Mouse (Mus musculus): ENCODE data around the gene Zfp362.

Zfp362 gene

GRCm38 (mm10) chr4:128801675-128802465 is 4.0 kb downstream of the Zfp362 start:
- DNase-seq (ENCODE audit: low read depth, low spot score) = no peak

DNA sequence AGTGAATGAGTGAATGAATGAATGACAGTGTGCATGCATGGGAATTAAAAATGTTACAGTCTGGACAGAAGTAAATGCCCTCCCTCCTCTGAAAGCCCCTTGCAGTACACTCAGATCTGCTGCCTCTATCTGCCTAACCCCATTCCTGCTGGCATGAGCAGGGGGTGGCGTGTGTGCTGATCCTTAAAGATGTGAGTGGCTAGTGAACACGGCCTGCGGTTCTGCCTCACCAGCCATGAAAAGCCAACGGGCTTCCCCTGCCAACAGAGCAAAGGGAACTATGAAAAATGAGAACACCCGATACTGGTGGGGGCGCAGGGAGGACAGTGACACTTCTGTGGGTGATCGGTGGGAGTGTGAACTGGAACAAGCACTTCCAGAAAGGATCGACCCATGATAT is 9.1 kb downstream of the Zfp362 start:
- no peak for DNase-seq (ENCODE audit: low read depth, low spot score)

GRCm38 (mm10) chr4:128795596-128795995 is 10.2 kb downstream of the Zfp362 start:
- peak; percentile 65 for DNase-seq (ENCODE audit: low read depth, low spot score)

DNA sequence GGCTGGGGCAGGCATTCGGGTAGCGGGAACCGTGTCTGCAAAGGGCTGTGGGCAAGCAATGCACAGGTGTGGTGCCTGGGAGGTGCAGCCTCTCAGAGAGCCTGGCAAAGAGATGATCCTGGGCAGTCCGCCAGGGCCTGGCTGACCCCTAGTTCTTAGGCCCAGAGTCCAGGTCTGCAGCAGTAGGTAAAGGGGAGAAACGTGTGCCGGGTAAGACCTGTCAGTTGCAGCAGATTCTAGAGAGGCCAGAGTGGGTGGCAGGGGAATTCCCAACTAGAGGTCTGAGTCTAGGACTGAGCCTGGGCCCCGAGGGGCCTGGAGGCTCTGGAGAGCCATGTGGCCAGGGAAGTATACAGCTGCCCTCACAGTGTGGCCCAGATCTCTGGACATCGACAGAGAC is 11.6 kb downstream of the Zfp362 start:
- no peak for DNase-seq (ENCODE audit: low read depth, low spot score)

DNA sequence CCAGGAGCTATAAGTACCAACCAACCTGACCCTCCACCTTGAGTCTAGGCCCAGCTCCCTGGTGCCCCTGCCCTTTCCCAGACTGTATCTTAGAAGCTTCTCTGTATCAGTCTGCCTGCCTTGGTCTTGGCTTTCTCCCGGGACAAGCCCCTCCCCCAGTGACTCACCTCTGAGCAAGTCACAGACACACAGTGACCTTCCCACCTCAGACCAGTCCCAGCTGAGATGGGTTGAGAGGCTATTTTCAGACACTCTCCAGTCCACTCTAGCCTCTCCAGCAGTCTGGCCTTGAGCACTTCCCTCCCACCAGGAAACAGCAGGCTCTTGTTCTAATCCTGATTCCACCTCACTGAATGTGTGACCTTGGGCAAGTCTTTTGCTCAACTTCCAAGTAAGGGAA is 12.1 kb downstream of the Zfp362 start:
- no peak for DNase-seq (ENCODE audit: low read depth, low spot score)

DNA sequence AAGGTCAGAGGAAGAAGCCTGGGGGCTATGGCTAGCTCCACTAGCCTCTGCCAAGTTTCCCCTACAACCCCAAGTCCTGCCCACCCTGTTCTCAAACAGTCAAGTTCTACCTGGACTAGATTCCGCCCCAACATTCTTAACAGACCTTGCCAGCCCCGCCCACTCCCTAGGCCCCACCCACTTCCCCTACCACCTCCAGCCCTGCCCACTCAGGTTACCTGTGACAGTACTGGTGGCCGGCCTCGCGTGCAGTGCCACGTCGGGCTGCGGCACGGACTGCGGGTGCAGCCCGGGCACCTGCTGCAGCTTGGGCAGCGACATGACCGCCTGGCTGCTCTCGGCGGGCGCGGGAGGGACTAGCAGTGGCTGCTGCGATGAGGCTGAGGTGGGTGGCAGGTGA is 16.2 kb downstream of the Zfp362 start:
- no peak for DNase-seq (ENCODE audit: low read depth, low spot score)

- no peak for DNase-seq (ENCODE audit: low read depth, low spot score)
Observed at GRCm38 (mm10) chr4:128788108-128788507, 17.7 kb downstream of the Zfp362 start.

- DNase-seq (ENCODE audit: low read depth, low spot score) = no peak
Observed at GRCm38 (mm10) chr4:128787023-128787939, 18.6 kb downstream of the Zfp362 start.

GRCm38 (mm10) chr4:128785921-128786654 is 19.8 kb downstream of the Zfp362 start:
- no peak for DNase-seq (ENCODE audit: low read depth, low spot score)

- DNase-seq (ENCODE audit: low read depth, low spot score) = no peak
Observed at GRCm38 (mm10) chr4:128784950-128785631, 20.8 kb downstream of the Zfp362 start.

GRCm38 (mm10) chr4:128782645-128783044 is 23.2 kb downstream of the Zfp362 start:
- DNase-seq (ENCODE audit: low read depth, low spot score) = no peak

DNA sequence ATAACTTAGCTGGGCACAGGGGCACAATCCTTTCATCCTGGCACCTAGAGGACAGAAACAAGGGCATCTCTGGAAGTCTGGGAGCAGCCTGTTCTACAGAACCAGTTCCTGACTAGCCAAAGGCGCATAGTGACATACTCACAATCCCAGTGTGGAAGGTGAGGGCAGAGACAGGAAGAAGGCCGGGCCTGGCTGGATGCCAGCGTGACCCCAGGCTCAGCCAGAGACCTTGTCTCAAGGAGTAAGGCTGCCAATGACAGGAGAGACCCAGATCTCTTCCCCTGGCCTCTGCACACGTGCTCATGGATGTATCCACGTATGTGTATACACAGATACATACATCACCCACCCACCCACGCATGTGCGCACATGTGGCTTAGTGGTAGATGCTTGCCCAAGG is 23.8 kb downstream of the Zfp362 start:
- DNase-seq (ENCODE audit: low read depth, low spot score) = no peak

DNA sequence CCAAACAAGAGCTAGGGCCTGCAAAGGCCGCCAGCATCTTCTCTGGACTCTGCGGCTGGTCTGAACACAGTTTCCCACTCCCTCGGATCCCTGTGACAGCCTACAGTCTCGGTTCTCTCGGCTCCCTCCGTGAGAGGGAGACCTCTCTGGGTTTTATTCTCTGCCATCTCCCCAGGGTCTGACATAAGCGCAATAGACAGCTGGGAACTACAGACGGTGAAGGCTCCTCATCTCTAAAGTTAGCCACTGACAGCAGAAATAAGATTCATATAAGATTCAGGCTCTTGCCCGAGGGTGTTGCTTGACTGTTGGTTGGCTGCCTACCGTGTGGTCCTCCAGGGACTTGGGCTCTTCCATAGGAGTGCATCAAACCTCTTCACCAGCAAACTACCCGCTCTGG is 28.3 kb downstream of the Zfp362 start:
- no peak for DNase-seq (ENCODE audit: low read depth, low spot score)

DNA sequence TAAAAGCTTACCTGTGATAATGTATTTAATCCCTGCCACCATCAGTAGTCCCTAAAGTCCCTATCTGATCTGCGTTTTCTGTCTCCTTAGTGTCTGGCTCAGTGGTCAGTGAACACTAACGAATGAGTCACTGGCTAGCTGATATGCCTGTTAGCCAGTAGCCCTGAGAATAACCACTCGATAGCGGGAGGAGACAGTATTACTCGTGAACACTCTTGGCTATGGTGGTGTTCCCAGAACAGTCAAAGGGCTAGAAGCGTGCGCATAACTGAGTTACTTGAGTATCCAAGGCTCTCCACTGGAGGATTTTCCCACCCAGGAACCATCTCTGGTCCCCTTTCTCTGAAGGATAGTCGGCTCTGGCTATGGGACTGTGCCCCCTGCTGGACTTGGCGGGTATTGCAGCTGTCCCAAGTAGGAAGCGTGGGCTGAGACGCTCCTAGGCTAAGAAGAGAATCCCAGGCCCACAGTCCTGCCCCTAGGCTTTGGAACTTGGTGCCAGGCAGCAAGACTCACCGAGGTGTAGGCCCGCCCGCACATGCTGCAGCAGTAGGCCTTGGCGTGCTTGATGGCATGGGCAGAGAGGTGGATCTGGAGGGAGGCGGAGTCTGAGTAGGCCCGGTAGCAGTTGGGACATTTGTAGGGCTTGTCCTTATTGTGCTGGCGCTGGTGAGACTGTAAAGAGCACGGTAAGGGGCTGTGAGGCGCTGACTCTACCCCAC is 29.1 kb downstream of the Zfp362 start:
- DNase-seq (ENCODE audit: low read depth, low spot score) = peak; percentile 78

DNA sequence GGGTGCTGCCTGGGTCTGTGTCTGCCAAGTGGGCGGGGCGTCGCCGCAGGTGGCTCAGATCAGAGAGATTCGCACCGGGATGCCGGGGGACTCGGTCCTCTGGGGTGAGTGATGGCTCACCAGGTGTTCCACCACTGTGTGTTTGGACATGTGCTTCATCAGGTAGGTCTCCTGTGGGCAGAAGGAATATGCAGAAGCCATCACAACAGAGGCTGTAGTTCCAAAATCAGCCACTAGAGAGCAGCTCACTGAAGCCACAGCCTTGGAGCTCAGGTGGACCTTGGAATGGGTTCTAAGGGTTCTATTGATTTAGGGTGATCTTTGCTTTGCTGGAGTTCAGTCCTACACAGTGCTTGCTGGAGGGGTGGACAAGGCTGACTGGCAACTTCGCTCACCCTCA is 31.4 kb downstream of the Zfp362 start:
- DNase-seq (ENCODE audit: low read depth, low spot score) = peak; percentile 49

GRCm38 (mm10) chr4:128773820-128774219 is 32.0 kb downstream of the Zfp362 start:
- DNase-seq (ENCODE audit: low read depth, low spot score) = no peak

DNA sequence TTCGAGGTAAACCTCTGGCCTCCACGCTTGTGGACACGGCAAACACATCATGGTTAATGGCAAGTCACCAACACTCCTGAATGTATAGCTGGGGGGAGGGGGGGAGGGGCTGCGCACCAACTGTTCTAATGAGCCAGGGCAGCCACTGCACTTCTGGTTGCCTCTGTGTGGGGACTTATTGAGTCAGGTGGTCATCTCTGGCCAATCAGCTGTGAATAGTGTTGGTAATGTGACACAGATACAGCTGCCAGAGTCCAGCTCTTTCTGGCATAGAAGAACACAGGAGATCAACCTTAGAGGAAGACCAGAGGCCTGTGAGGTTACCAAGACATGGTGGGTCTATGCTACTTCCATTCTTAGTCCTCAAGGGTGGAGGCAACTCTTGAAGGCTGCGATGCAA is 35.1 kb downstream of the Zfp362 start:
- DNase-seq (ENCODE audit: low read depth, low spot score) = no peak

GRCm38 (mm10) chr4:128769569-128770355 is 36.1 kb downstream of the Zfp362 start:
- DNase-seq (ENCODE audit: low read depth, low spot score) = no peak

- no peak for DNase-seq (ENCODE audit: low read depth, low spot score)
Observed at GRCm38 (mm10) chr4:128768120-128768519, 37.7 kb downstream of the Zfp362 start.

DNA sequence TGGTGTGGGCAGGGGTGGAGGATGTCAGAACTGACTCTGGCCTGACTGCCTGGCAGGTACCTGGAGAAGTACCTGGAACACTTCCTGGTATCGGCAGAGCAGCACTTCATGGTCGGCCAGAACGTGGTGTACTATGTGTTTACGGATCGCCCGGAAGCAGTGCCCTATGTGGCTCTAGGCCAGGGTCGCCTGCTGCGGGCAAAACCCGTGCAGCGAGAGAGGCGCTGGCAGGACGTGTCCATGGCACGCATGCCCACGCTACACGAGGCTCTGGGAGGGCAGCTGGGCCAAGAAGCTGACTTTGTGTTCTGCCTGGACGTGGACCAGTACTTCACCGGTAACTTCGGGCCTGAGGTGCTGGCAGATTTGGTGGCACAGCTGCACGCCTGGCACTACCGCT is 38.9 kb downstream of the Zfp362 start:
- DNase-seq (ENCODE audit: low read depth, low spot score) = no peak

All from mesoderm, embryonic 11.5 days (tissue).